Mouse (Mus musculus) cerebellum, adult 2 months (tissue): ENCODE data around the gene 1190005I06Rik. TPM values are rescaled to one million over a fixed set of nuclear protein-coding genes. Genes with fewer than 3 reads are reported as not detected.

ENCODE experiments used
- DNase-seq, 2 experiments: peaks; one replicate each; pipeline ENCODE4 v3.0.0; 2021
- H3K27ac ChIP-seq: fragments of 200-500 bp; 2 replicates; pipeline ENCODE4 v1.5.1; 2012; ENCODE audit warnings: low read length, control low read depth, inconsistent platforms; ENCODE audit not compliant: insufficient read depth
- H3K27me3 ChIP-seq: fragments of 200-500 bp; 2 replicates; pipeline ENCODE4 v1.6.1; 2012; ENCODE audit warnings: inconsistent platforms, mild to moderate bottlenecking, low read length, moderate library complexity; ENCODE audit not compliant: control insufficient read depth, insufficient read depth
- H3K4me1 ChIP-seq: fragments of 200-500 bp; 2 replicates; pipeline ENCODE4 v1.6.1; 2011; ENCODE audit warnings: low read length; ENCODE audit not compliant: control insufficient read depth, insufficient read depth
- H3K4me3 ChIP-seq: fragments of 200-500 bp; replicated peaks from 2 replicates; pipeline ENCODE3; 2011; ENCODE audit warnings: mild to moderate bottlenecking, low read depth, low read length, control low read depth; ENCODE audit not compliant: insufficient read depth
- CTCF ChIP-seq: fragments of 200-500 bp; IDR thresholded peaks from 2 replicates; pipeline ENCODE4 v1.5.1; 2011; ENCODE audit warnings: low read depth, mild to moderate bottlenecking, control low read depth, low read length, moderate library complexity, borderline replicate concordance; ENCODE audit not compliant: insufficient read depth
- POLR2A ChIP-seq: fragments of 200-500 bp; IDR thresholded peaks from 2 replicates; pipeline ENCODE4 v1.6.1; 2011; ENCODE audit warnings: low read length, control low read depth, borderline replicate concordance; ENCODE audit not compliant: insufficient read depth
- WGBS: fragments of 180-500 bp; shearing (Covaris S2); methylation state at CpG from one replicate; pipeline ENCODE4 v1.1.7; 2018; 5-methylcytosine and 5-hydroxymethylcytosine counted together
- polyA plus RNA-seq: library from polyadenylated mRNA; depleted of rRNA; stranded (reverse); fragments of >200 nt; gene quantifications from 2 replicates; pipeline ENCODE4 v1.2.3, GENCODE M21; 2012; rRNA removed

The 1190005I06Rik gene
- polyA plus RNA-seq: 8.1 and 8.2 TPM in 2 replicates

GRCm38 (mm10) chr8:120647532-120647931 lies at the start of gene 1190005I06Rik:
Gene 1190005I06Rik (minus strand): TSS chr8:120647632.
- H3K27me3 ChIP-seq: no peaks in the 10 kb centered on the region
- H3K4me3 ChIP-seq: no peak within 1 kb of the TSS
- no peak within 1 kb of the TSS for H3K27ac ChIP-seq
- 58% methylated on average over 7 of the region's 7 CpGs for WGBS
- TF ChIP-seq CTCF (no peak), POLR2A (no peak)
- peaks cover 13% of the 10 kb centered on the region for H3K4me1 ChIP-seq
- no peak for DNase-seq

DNA sequence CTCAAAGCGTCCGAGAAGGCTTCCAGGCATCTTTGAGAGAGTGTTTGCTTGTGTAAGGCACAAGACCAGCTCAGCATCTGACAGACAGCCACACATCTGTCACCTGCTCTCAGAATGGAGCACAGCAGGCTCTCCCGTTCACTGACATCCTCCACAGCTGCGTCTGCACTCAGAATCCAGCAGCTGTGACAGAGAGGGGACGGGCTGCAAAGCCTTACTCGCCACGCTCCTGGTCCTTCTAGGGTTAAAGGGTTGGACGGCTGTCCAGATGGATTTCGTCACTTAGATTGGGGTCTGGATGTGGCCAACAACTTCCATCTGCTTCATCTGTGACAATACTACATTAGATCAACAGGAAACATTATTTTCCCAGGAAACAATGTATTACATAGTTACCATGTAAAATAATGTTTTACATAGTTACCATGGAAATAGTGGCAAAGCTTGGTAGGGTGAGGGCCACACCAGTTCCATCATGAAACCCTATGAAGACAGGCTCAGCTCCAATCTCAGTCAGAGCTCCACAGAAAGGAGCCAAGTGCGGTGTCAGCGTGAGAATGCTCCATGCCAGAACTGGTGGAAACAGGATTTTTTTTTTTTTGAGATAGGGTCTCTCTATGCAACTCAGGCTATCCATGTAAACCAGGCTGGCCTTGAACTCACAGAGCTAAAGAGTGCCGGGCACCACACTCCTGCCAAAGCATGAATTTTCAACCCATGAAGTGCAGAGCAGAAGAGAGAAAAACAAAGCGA lies 49.1 kb upstream of the 1190005I06Rik start:
- no peaks in the 10 kb centered on the region for H3K27me3 ChIP-seq
- 32% methylated on average over 13 of the region's 13 CpGs for WGBS
- no peak overlapping the region for H3K4me3 ChIP-seq
- H3K27ac ChIP-seq: no peak overlapping the region
- no peak for TF ChIP-seq POLR2A
- TF ChIP-seq CTCF: no peak
- DNase-seq: no peak
- no peaks in the 10 kb centered on the region for H3K4me1 ChIP-seq

- Histone ChIP-seq H3K27ac (no peak overlapping the region), H3K4me1 (no peaks in the 10 kb centered on the region), H3K4me3 (no peak overlapping the region), H3K27me3 (no peaks in the 10 kb centered on the region)
- WGBS: 43% methylated on average over 22 of the region's 22 CpGs
- no peak for DNase-seq
- no peak for TF ChIP-seq CTCF
- TF ChIP-seq POLR2A: no peak
Observed at GRCm38 (mm10) chr8:120693861-120694493, 46.5 kb upstream of the 1190005I06Rik start.

DNA sequence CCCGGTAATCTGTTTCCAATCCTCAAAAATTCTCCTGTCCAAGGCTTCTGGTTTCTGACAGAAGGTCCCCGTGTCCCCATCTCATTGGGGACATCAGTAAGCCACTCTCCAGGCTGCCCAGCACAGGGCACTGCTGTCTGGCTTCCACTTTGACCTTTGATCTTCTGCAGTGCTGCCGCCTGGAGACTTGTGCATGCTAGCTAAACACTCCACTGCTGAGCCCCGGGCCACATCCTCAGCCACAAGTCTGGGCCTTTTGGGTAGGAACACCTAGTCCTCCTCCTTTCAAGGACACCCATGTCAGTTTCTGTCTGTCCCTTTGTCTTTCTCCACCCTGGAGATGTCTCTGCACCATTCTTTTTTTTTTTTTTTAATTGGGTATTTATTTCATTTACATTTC lies 45.5 kb upstream of the 1190005I06Rik start:
- H3K4me3 ChIP-seq: no peak overlapping the region
- no peaks in the 10 kb centered on the region for H3K27me3 ChIP-seq
- WGBS: 85% methylated on average over 4 of the region's 4 CpGs
- no peak for DNase-seq
- no peak overlapping the region for H3K27ac ChIP-seq
- TF ChIP-seq CTCF (no peak), POLR2A (no peak)
- H3K4me1 ChIP-seq: no peaks in the 10 kb centered on the region

GRCm38 (mm10) chr8:120688511-120688910 lies 41.1 kb upstream of the 1190005I06Rik start:
- no peak overlapping the region for H3K27ac ChIP-seq

GRCm38 (mm10) chr8:120687786-120688185 lies 40.4 kb upstream of the 1190005I06Rik start:
- DNase-seq: no peak
- Histone ChIP-seq H3K4me1 (no peaks in the 10 kb centered on the region), H3K4me3 (no peak overlapping the region), H3K27ac (no peak overlapping the region), H3K27me3 (no peaks in the 10 kb centered on the region)
- TF ChIP-seq CTCF: no peak
- TF ChIP-seq POLR2A: no peak
- WGBS: 48% methylated on average over 8 of the region's 8 CpGs

More at GRCm38 (mm10) chr8:120688511-120688910, 41.1 kb upstream of the 1190005I06Rik start:
- Histone ChIP-seq H3K4me3 (no peak overlapping the region), H3K4me1 (no peaks in the 10 kb centered on the region), H3K27me3 (no peaks in the 10 kb centered on the region)
- DNase-seq: no peak
- 80% methylated on average over 7 of the region's 7 CpGs for WGBS
- TF ChIP-seq CTCF (no peak), POLR2A (no peak)

DNA sequence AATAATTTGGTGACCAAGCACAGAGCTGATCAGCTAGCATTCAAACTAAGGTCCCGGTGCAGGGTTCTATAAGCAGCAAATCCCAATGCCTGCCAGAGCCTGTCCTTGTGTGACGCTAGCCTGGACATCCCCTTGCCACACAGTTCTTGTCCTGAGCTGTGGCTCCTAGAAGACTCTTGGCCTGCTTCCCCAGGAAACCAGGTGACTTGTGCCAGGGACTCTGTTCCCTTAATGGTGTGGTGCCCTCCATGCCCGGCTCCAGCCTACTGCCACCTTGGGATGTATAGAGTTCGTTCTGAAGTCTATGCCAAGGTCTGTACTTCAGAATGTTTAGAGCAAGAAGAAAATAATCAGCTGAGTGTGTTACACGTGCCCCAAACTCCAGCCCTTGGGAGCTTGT lies 39.1 kb upstream of the 1190005I06Rik start:
- Histone ChIP-seq H3K4me1 (no peaks in the 10 kb centered on the region), H3K4me3 (no peak overlapping the region), H3K27me3 (no peaks in the 10 kb centered on the region), H3K27ac (no peak overlapping the region)
- no peak for DNase-seq
- WGBS: 49% methylated on average over 5 of the region's 5 CpGs
- TF ChIP-seq POLR2A: no peak
- TF ChIP-seq CTCF: no peak

DNA sequence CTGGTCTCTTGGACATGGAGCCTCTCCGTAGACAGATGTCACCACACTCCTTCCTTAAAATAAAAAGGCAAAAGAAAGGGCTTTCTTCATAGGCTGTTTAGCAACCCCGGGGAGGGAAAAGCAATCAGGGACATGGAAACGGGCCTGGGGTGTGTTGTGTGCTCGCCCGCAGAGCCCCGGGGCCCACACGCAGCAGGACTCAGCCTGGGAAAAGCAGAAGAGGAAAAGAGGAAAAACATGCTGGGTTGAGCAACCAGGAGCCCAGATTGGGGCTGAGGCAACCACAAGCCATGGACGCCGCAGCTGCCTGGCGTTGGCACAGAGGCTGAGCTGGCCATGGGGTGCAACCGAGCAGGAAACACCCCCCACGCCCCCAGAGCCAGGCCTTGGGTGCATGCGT lies 38.6 kb upstream of the 1190005I06Rik start:
- H3K4me1 ChIP-seq: peaks cover 2% of the 10 kb centered on the region; the same call in 1 of the 2 replicates
- H3K27ac ChIP-seq: no peak overlapping the region
- no peak for DNase-seq
- TF ChIP-seq CTCF (no peak), POLR2A (no peak)
- no peak overlapping the region for H3K4me3 ChIP-seq
- WGBS: 53% methylated on average over 13 of the region's 13 CpGs
- H3K27me3 ChIP-seq: no peaks in the 10 kb centered on the region
